Mouse (Mus musculus) cerebellum, adult (tissue): ENCODE data around the gene E130114P18Rik.

Experiments
- ATAC-seq: cut with Nextera tagmentation; 2 replicates; pipeline ENCODE4 v1.9.2; 2017; ENCODE audit warnings: mild to moderate bottlenecking, moderate library complexity, mixed read lengths; ENCODE audit not compliant: insufficient number of reproducible peaks, low FRiP score, low TSS enrichment

E130114P18Rik gene

DNA sequence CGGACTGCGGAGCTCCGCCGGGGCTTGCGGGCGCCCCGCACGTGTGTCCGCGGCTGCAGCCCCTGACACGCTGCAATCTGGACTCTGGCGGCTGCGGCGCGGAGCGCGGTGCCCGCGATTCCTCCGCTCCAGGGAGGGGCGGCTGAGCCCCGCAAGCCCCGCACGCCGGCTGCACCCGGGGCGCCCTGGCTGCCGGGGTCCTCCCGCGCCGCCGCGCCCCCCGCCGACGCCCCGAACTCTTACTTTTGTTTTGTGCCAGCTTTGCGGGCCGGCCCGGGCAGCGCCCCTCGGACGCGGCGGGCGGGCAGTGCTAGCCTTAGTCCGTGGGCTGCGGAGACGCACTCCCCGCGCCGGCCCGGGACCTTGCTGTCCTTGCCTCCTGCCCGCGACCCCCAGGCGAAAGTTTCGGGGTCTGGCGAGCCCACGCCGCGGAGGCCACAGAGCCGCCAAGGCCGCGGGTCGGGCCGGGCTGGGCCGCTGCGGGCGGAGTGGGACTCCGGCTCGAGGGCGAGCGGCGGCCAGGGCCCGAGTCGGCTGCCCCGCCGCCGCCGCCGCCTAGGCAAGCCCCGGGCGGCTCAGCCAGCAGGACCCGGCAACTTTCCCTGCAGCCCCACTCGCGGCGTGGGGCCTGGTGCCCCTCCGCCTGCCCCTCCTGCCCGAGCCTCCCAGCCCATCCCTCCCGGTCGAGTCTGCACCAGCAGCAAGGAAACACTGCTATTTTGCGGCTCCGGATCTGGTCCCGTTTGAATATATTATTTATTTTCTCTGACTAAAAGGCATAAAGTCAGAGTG is 529 bp upstream of the E130114P18Rik start:
- ATAC-seq, result no peak; the same call in 1 of the 2 replicates

DNA sequence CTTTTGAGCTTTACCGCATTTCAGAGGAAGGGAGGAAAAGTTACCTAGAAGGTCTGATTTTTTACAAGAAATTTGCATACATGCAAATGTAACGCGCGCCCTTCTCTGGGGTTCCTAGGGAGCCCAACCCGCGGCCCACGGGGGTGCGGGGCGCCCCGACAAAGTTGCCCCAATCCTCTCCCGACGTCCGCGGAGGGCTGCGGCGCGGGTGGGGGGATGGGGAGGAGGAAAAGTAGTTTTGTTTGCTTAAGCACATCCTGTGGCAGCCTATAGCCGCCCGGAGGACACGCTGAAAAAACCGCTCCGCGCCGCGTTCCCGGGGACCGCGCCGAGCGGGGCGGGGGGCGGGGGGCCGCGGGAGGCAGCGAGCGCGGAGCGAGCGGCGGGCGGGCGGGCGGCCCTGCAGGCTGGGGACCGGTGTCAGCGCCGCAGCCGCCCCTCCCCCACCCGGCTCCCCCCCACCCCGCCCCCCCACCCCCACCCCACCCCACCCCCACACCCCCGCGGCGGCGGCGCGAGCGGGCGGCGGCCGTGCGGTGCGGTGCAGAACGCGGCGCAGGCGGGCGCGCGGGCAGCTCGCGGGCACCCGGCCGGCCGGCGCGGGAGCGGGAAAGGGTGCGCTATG is 685 bp downstream of the E130114P18Rik start:
- no peak for ATAC-seq

DNA sequence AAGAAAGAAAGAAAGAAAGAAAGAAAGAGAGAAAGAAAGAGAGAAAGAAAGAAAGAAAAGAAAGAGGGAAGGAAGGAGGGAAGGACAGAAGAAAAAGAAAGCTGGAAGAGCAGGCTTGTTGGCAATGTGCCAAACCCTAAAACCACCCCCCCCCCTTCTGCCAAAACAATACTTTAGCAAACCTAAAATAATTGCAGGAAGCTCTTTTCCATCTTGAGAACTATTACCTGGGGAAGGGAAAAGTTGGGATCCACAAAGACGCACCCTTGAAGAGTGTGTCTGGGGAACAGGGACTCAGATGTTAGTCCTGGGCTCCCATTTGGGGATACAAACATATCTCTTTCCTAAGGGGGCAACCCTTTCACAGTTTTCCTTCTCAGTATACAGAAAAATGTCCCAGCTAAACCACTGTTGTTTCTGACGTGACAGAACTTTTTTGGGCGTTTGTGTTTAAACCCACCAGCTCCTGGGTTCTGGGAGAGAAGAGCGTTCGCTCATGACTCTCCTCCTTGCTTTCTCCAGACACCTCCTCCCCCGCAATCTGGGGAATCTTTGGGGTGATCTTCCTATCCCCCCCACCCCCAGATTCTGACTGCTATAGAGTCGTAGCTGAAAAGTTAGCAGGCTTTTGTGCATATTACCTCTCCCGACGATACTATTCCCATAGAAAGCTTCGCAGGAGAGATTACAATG is 1.3 kb downstream of the E130114P18Rik start:
- ATAC-seq, result no peak

DNA sequence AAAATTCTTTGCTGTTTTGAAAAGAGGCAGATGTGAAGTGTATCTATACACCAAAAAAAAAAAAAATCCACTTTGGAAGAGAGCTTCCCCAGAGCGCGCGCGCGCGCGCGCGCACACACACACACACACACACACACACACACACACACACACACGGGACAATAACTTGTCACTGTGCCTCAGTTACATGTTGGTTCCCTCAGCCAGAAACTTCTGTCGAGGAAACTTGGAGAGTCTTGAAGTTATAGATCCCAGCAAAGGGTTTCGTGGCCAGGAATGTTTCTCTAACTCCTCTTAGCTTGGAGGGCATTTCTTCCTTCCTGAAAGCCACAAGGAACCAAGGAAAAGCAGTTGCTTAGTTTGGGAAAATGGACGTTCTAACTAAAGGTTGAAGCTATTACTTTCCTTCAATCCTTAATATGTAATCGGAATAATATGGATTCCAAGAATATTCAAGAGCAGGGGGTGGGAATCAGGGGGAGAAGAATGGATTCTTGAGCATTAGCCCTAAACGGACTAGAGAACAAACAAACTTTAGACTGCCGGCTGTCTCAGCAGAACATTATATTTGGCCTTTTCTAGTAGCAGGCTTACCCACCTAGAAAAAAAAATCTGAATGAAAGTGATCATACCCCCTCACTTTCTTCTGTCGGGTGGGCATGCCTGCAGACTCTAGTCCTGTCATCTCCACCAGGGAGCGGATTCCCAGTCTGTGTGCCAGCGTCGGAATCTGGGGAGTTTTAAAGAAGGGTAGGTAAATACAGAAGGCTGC is 2.2 kb downstream of the E130114P18Rik start:
- ATAC-seq, result no peak

DNA sequence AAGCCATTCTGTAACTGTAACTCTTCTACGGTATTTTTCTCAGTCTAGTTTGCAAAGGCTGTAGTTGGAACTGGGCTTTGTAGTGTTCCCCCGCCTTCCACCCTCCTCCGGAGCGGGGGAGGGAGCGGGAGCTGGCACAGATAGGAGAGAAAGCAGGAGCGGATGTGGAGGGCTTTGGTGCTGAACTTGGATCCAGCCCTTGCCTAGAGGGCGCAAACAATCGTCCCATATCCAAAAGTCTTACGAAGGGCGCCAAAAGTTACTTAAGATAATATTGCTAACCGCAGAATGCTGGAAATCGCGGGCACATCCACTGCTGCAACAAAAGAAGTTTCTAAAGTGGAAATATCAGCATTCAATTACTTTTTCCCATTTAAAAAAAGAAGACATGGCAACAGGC is 2.8 kb downstream of the E130114P18Rik start:
- ATAC-seq, result no peak

DNA sequence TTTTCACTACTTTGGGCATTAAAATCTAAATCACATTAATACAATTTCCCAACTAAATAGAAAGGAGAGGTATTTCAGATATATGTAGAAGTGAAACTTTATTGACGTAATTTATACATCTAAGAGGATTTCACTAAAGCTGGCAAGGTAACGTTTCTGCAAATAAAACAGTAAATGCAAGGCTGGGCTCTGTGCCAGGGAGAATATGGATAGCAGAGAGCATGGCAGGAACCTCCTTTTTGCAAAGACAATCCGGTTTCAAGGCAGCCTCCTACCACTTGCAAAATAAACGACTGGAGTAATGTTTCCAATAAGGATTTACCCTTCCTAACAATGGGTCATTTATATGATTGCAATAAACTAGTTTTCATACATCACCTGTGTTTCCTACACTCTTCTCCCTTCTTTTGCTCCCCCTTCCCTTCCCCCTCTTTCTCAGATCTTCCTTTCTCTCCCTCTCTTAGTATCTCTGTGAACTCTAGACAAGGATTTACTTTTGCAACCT is 3.4 kb downstream of the E130114P18Rik start:
- ATAC-seq, result no peak

DNA sequence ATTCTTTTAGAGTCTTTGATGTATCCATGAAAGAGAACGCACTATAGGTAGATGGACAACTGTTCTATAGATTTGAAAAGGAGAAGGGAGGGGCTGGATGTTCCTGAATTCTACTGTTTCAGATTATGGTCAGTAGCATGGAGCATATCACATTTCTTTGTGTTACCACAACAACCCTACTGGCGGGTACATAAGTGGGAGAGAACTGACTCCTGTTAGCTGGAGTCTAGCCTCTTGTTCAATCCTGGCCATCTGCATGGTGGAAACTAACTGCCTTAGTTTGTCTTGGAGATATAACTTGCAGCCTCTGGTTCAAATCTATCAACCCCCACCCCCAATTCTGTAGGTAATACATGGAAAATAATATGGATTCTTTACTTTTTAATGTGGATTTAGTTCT is 4.1 kb downstream of the E130114P18Rik start:
- ATAC-seq, result no peak

DNA sequence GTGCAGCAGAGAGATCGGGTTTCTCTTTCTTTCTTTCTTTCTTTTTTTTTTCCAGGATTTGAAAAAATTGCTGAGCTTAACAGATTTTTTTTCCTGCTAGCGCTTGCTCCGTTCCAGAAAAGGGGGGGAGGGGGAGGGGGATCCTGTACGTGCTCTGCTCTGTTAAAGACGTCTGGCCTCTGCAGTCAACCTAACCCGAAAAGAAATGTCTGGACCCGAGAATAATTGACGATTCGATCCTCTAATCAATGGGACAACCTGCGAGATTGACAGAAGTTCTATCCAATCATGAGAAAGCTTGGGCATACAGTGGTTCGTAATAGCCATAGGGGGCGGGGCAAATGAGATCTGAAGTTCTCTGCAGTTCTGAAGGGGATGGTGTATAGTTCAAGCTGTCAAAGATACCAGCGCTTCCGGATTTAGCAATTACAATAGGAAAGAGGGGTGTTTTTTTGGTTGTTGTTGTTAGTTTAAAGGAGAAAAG is 4.7 kb downstream of the E130114P18Rik start:
- ATAC-seq, result peak; percentile 80

DNA sequence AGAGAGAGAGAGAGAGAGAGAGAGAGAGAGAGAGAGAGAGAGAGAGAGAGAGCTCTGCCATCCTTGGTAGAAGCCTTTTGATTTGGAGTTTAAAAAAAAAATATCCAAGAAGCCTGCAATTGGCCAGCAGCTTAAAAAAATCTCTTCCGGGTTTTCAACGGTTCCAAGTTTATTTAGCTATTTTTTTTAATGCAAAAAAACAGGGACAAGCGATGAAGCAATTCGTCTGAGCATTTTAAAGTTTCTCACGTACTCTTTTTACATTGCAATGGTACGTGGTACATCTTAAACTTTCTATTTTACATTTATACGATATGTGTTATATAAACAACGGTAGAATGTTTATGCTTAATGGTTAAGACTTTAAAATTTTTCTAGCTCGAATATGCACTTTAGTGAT is 5.2 kb downstream of the E130114P18Rik start, which contains the start of gene Nfia:
TSS of gene Nfia (plus strand) at position 94 of the 400 bp plus-strand sequence.
- ATAC-seq, result no peak

DNA sequence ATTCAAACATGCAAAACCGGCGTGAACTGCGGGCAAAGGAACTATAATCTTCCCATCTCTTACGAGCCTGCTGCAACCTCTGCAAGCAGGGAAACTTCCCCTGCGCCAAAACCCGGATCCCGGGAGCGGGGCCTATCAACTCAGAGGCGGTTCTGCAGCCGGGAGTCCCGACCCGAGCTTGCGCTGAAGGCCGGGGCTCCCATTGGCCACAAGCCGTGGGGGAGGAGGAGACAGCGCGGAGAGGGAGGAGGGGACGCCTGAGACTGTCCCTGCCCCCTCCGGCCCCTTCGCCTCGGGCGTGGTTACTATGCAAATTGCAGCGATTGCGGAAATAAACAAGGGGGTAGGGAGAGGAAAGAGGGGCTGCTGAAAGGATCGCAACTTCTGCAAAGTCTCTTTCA is 5.8 kb downstream of the E130114P18Rik start:
- ATAC-seq, result peak; percentile 91

DNA sequence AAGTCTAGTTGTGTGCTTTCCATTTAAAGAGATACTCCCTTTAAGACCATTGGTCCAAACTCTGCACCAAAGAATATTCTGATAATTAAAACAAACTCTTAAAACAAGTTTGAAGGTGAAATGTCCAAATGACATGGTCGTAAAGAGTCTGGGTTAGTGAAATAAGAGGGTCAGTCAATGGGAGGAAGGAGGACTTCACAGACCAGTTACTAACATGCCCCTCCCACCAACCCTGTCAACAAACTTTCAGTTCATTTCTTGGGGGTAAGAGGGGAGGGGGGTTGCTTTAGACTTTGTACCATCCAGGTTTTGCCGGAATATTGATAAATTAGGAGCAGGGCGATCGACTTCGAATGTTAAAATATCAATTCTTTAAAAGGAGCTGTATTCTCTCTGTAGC is 6.5 kb downstream of the E130114P18Rik start:
- no peak for ATAC-seq

DNA sequence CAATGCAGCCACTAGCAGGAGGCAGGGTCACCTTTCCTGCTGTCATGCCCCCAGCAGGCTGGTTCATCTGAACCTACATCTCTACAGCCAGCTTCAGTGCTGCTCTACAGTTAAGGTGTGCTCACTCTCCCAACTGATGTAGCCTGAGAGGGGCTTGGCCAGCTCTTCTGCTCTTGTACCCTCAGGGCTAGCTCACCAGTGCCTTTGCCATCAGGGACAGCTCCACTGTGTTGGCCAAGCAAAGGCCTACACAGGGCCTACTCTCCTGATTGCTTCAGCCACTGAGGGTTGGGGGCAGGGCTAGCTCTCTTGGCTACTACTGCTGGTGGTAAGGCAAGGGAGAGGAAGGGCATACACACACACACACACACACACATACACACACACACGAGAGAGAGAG is 8.0 kb downstream of the E130114P18Rik start:
- no peak for ATAC-seq

DNA sequence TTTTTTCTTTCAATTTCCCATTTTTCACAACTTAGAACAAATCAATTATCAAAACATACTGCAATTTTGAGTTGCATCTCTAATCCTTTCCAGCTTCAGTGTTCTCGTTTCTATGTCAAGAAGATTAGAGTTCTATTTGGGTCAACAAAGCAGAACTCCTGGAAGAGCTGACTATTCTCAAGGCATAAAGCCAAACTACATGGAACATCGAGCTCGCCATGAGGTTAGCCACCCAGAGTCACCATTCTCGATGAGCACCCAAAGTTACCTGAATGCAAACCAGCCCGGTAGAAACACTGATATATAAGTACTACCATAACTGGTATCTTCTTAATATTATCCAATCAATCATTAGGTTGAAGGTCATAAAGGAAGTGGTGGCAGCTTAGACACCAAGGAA is 10.4 kb downstream of the E130114P18Rik start:
- no peak for ATAC-seq

DNA sequence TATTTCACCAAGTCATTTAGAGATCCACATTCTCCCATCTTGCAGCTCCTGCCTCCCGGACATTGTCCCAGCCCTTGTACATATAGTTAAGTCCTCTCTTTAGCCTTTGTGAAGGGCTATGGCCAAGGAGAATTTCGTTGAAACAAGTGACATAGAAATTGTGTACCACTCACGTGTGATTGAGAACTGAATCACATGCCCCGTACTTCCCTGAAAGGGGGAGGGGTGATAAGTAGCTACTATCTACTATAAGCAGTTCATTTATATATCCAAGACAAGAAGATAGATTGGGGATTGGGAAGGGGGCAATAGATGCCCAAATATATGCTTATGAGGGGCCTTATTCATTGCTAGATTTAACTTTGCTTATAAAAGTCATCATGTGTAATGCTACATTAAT is 10.9 kb downstream of the E130114P18Rik start:
- ATAC-seq, result no peak

DNA sequence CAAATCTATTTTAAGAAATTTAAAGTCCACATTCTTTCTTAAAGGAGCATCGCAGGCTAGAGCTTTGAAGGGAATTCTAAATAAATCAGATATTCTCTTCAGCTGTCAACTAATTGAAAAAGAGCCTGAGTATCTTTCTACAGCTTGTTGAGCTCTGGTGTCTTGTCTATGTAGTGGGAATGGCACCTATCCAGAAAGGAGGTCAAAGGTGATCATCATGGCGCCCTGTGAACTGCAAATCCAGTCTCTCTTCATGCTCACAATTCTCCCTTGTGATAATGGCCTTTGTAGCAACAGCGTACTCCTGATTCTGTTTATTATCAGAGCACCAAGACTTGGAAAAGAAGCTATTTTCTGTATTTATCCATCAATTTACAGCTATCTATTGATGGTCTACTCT is 11.8 kb downstream of the E130114P18Rik start:
- no peak for ATAC-seq

DNA sequence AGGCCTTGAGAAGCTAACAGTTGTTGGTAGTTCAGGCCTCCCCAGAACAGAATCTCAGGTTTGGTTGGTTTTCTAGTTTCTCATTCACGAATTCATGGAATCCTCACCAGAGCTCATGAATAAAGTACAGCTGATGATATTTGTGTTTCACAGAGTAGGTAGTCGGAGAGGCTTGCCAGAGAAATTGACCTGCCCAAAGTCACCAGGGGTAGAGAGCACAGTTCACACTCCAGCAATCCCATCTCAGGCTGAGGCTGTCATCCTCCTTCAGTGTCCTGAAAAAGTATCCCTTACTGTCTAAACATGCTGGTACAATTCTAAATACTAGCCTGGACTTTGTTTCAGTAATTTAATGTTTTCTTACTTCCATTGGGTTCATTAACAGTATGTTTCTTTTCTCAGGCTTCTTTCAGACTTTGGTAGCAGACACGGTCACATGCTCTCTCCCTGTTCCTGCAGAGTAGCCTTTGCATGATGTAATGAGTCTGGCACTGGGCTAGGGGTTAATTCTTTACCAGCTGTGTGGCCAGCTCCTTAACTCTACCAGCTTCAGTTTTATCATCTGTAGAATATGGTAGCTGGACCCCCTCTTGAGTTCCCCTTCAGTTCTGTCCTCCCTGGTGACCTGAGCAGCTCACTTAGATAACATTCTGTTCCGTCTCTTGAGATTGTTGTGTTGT is 12.4 kb downstream of the E130114P18Rik start:
- ATAC-seq, result no peak

DNA sequence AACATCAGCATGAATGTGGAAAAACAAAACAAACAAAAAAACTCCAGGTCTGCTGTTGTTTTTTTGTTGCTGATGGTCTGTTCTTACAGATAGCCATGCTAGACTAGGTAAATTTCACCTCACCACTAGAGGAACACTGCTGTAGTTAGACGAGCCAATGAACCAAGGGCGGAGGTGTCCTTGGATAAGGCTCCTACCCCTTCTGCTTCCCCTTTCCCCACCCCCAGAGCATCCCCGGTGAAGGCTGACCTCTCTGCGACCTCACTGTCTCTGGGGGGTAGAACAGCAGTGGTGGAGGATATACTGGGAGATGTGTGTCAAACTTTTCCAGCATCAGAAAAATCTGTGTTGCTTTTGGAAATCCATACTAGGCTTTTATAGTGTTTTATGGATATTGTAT is 13.3 kb downstream of the E130114P18Rik start:
- ATAC-seq, result no peak

DNA sequence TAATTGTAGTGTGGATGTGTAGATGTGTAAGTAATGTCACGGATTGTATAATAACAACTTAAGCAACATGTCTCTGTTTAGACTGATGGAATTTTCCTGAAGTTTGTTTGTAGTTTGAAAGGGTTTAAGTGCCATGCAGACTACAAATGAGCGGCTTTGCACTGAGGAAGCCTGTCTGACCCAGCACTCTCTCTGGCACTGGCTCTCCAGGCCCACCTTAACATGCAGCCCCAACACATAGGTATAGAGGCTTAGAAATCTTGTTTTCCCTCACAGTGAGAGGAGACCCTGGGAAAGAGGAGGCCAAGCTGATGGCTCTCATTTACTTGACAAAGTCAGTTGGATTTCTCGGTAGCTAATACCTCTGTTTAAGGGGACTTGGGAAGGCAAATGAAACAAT is 19.2 kb downstream of the E130114P18Rik start:
- ATAC-seq, result no peak

DNA sequence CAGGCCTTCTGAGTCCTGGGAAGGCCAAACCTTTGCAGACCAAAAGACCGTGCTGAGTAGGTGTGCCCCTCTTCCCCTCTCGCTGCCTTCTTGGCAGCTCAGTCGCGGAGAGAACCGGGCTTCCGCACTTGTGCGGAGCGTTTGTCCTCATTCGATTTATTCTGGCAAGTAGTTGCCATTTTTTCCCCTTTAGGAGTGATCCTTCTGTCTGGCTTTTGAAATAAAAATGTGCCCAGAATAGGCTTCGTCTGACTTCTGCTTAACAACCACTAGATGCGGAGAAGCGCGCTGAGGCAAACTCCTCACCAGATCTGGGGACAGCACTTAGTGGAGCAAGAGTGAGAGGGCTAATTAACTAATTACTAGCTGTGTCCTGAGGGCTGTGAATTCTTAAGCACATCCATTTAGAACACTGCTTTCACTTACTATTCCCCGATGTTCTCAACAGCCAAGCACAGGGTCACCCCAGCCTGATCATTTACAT is 19.9 kb downstream of the E130114P18Rik start:
- peak; percentile 57 for ATAC-seq
